Mouse (Mus musculus): ENCODE data around the gene Ank3. TPM values are rescaled to one million over a fixed set of nuclear protein-coding genes. Genes with fewer than 3 reads are reported as not detected.

Ank3 gene
- polyA plus RNA-seq, 1 experiment from 2014 or later = 10.0 TPM

GRCm38 (mm10) chr10:69581525-69581924 is 183.0 kb downstream of the Ank3 start:
- Histone ChIP-seq H3K4me3 (no peak overlapping the region), H3K4me2 (no peak overlapping the region), H3K36me3 (no peaks in the 10 kb centered on the region), H3K9me3 (replicated peaks) (no peaks in the 10 kb centered on the region), H3K27me3 (replicated peaks) (no peaks in the 10 kb centered on the region), H3K9ac (no peak overlapping the region), H3K27ac (no peak overlapping the region), H3K4me1 (no peaks in the 10 kb centered on the region)
- ATAC-seq = no peak
- WGBS (ENCODE audit: insufficient replicate concordance) = 63% methylated on average over 2 of the region's 2 CpGs

DNA sequence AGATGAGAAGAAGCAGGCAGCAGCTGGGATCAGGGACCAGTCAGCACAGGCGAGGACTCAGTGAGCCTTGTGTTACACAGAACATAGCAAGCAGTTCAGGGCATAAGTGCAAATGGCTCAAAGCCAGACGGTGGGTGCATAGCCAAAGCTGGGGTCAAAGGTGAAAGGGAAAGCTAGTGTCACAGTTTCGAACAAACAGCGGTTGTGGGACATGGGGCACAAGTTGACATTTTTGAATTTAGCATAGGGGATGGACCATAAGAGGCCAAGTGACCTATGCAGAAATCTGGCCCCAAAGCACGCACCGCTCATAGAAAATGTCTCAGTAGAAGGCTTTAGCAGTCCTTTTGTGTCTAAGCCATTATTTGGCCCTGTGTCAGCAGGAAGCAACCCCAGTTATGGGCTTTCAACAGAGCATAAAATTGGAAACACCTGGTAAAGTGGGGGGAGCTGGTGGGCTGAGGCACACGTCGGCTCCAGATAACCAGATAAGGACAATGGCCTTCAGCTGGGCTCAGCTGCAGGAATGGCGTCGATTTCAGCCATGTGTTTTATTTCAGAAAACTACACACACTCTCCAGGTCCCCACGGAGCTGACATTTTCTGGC is 185.4 kb downstream of the Ank3 start:
- ATAC-seq = 0 out of 2 replicates have a peak, but pooled peaks have one; percentile 37
- 57% methylated on average over 11 of the region's 11 CpGs for WGBS (ENCODE audit: insufficient replicate concordance)
- H3K36me3 ChIP-seq = no peaks in the 10 kb centered on the region

DNA sequence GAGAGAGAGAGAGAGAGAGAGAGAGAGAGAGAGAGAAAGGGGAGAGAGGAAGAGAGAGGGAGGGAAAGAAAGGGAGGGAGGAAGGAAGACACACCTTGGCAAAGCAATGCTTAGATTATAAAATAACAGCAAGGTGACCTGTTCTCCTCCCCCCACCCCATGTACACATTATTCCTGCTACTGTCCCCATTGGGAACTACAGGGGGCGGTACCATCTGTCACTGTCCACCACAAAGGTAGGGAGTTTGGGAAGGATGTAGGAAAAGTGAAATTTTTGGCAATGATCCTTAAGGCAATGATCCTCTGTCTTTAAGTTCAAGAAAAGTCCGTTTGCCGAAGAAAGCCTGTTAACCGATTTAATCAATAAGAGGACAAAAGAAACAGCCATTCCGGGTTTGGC is 186.0 kb downstream of the Ank3 start:
- no peak overlapping the region for H3K4me3 ChIP-seq
- no peaks in the 10 kb centered on the region for H3K9me3 ChIP-seq (replicated peaks)
- H3K9ac ChIP-seq = no peak overlapping the region
- no peaks in the 10 kb centered on the region for H3K36me3 ChIP-seq
- H3K4me2 ChIP-seq = no peak overlapping the region
- H3K4me1 ChIP-seq = no peaks in the 10 kb centered on the region
- 78% methylated on average over 5 of the region's 5 CpGs for WGBS (ENCODE audit: insufficient replicate concordance)
- ATAC-seq = no peak
- no peaks in the 10 kb centered on the region for H3K27me3 ChIP-seq (replicated peaks)
- no peak overlapping the region for H3K27ac ChIP-seq

More for the DNA sequence above, 185.4 kb downstream of the Ank3 start:
- no peaks in the 10 kb centered on the region for H3K4me1 ChIP-seq
- H3K27me3 ChIP-seq (replicated peaks) = no peaks in the 10 kb centered on the region
- H3K9me3 ChIP-seq (replicated peaks) = no peaks in the 10 kb centered on the region
- H3K27ac ChIP-seq = no peak overlapping the region
- no peak overlapping the region for H3K4me2 ChIP-seq
- H3K4me3 ChIP-seq = no peak overlapping the region
- no peak overlapping the region for H3K9ac ChIP-seq

DNA sequence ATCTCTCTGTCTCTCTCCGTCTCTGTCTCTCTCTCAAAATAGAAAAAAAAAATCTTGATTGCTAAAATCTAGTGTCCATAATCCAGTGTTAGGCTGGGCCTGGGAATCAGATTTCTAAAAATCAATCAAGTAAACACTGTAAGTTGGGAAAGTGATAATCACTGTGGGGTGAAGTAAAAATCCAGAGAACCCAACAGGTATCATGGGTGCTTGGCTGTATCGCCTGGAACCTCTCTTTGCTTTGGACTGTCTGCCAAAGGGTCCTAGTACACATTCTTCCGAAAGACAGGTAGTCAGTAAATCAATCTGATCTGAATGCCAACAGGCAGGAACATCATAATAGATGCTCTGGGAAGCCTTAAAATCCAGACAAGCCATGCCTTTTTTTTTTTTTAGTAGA is 186.7 kb downstream of the Ank3 start:
- no peak overlapping the region for H3K4me2 ChIP-seq
- H3K4me3 ChIP-seq = no peak overlapping the region
- WGBS (ENCODE audit: insufficient replicate concordance) = 72% methylated on average over 3 of the region's 3 CpGs
- H3K9me3 ChIP-seq (replicated peaks) = no peaks in the 10 kb centered on the region
- no peaks in the 10 kb centered on the region for H3K27me3 ChIP-seq (replicated peaks)
- no peak for ATAC-seq
- no peak overlapping the region for H3K27ac ChIP-seq
- H3K9ac ChIP-seq = no peak overlapping the region
- H3K36me3 ChIP-seq = no peaks in the 10 kb centered on the region
- H3K4me1 ChIP-seq = no peaks in the 10 kb centered on the region

DNA sequence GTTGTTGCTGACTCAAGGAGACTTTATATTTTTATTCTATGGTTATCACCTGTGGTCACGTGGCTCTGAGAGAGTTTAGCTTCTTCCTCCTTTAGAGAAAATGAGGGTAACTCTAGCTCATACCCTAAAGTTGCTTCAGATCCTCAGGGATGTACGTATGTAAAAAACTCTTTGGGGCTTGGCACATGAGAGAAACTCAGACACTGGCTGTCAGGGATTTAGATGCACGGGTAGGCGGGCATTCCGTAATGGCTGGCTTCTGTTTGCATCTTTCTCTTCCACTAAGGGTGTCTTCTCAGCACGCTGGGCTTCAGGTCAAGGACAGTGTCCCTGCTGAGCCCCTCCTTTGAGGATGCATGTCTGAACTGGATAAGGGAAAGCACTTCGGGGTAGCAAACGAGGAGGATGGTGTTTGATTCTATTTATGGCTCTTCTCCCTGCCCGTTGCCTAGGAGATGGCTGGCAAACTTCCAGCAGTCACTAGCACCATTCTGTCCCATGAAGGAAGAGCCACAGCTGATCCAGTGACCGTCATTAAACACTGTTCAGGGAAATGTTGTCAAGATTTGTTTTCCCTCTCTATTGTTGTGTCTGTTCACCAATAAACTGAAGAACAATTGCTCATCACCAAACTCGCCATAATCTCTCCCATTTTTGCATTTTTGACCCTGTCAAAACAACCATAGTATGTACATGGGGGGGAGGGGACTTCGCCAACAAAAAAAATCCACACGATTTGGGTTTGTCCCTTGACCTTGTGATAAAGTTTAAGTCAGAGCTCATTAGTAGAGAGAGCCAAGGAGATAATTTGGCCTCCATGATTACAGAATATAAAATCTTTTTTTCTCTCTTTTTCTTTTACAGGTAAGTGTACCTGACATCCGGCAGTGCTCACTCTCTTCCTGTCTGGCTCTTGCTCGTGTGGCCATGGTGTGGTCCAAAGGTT is 195.9 kb downstream of the Ank3 start:
- Histone ChIP-seq H3K9me3 (replicated peaks) (0 out of 2 replicates have a peak, but pooled peaks cover 3% of the 10 kb centered on the region), H3K4me2 (no peak overlapping the region), H3K4me3 (no peak overlapping the region), H3K36me3 (no peaks in the 10 kb centered on the region), H3K9ac (no peak overlapping the region), H3K27me3 (replicated peaks) (no peaks in the 10 kb centered on the region), H3K4me1 (no peaks in the 10 kb centered on the region), H3K27ac (no peak overlapping the region)
- no peak for ATAC-seq
- 53% methylated on average over 15 of the region's 15 CpGs for WGBS (ENCODE audit: insufficient replicate concordance)

- H3K4me3 ChIP-seq = no peak overlapping the region
- ATAC-seq = no peak
- no peak overlapping the region for H3K4me2 ChIP-seq
- H3K27me3 ChIP-seq (replicated peaks) = no peaks in the 10 kb centered on the region
- H3K27ac ChIP-seq = no peak overlapping the region
- no peak overlapping the region for H3K9ac ChIP-seq
- WGBS (ENCODE audit: insufficient replicate concordance) = 68% methylated on average over 5 of the region's 5 CpGs
- no peaks in the 10 kb centered on the region for H3K4me1 ChIP-seq
- no peaks in the 10 kb centered on the region for H3K36me3 ChIP-seq
- H3K9me3 ChIP-seq (replicated peaks) = 0 out of 2 replicates have a peak, but pooled peaks cover 3% of the 10 kb centered on the region
Observed at GRCm38 (mm10) chr10:69595487-69595886, 196.9 kb downstream of the Ank3 start.

DNA sequence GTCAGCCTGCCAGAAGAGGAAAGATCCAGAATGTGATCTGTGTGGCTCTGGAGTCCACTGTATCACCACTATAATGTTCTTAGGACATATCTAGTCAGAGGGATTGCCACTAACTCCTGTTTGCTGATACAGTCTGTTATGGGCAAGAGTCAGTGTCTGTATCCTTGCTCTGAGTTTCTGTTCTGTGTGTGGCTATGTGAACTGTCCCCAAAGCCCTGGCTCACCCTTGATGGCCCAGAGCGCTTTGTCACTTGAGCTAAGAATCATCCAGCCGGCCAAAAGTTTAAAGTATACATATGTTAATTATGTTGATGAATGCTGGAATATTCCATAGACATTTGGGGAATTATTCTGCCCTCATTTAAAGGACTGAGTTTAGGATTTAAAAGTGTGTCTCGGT is 202.9 kb downstream of the Ank3 start:
- Histone ChIP-seq H3K9ac (no peak overlapping the region), H3K4me3 (no peak overlapping the region), H3K4me2 (no peak overlapping the region), H3K27me3 (replicated peaks) (no peaks in the 10 kb centered on the region), H3K9me3 (replicated peaks) (no peaks in the 10 kb centered on the region), H3K36me3 (no peaks in the 10 kb centered on the region), H3K27ac (no peak overlapping the region), H3K4me1 (no peaks in the 10 kb centered on the region)
- 66% methylated on average over 3 of the region's 3 CpGs for WGBS (ENCODE audit: insufficient replicate concordance)
- no peak for ATAC-seq

DNA sequence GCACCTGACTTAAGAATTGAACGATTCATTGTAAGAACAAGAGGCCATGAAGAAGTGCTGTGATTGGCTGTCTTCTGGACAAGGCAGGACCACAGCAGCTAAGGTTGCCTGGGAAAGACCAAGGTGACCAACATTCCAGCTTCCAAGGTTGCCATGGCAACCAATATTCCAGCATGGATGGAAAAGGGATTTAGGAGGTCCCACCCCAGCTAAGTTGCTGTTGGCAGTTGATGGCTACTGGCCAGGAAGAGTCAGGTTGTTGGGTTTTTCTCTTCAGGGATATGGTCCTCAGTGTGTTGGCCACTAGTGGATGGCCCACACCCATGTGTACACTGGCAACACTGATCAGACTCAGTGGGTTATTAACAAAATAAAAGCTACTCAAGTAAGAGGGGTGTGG is 204.1 kb downstream of the Ank3 start:
- no peaks in the 10 kb centered on the region for H3K36me3 ChIP-seq
- H3K27me3 ChIP-seq (replicated peaks) = no peaks in the 10 kb centered on the region
- no peaks in the 10 kb centered on the region for H3K4me1 ChIP-seq
- ATAC-seq = no peak
- no peak overlapping the region for H3K27ac ChIP-seq
- no peak overlapping the region for H3K4me2 ChIP-seq
- 72% methylated on average over 1 of the region's 1 CpGs for WGBS (ENCODE audit: insufficient replicate concordance)
- H3K9me3 ChIP-seq (replicated peaks) = no peaks in the 10 kb centered on the region
- H3K9ac ChIP-seq = no peak overlapping the region
- H3K4me3 ChIP-seq = no peak overlapping the region

- no peak overlapping the region for H3K9ac ChIP-seq
- no peaks in the 10 kb centered on the region for H3K9me3 ChIP-seq (replicated peaks)
- H3K27me3 ChIP-seq (replicated peaks) = no peaks in the 10 kb centered on the region
- no peak for ATAC-seq
- no peaks in the 10 kb centered on the region for H3K4me1 ChIP-seq
- WGBS (ENCODE audit: insufficient replicate concordance) = 73% methylated on average over 6 of the region's 6 CpGs
- no peak overlapping the region for H3K4me2 ChIP-seq
- no peak overlapping the region for H3K4me3 ChIP-seq
- H3K36me3 ChIP-seq = no peaks in the 10 kb centered on the region
- H3K27ac ChIP-seq = no peak overlapping the region
Observed at GRCm38 (mm10) chr10:69604609-69605008, 206.0 kb downstream of the Ank3 start.

- Histone ChIP-seq H3K4me3 (no peak overlapping the region), H3K36me3 (no peaks in the 10 kb centered on the region), H3K27ac (no peak overlapping the region), H3K4me2 (no peak overlapping the region), H3K9me3 (replicated peaks) (no peaks in the 10 kb centered on the region), H3K27me3 (replicated peaks) (no peaks in the 10 kb centered on the region), H3K4me1 (no peaks in the 10 kb centered on the region), H3K9ac (no peak overlapping the region)
- WGBS (ENCODE audit: insufficient replicate concordance) = 45% methylated on average over 12 of the region's 12 CpGs
- no peak for ATAC-seq
Observed at GRCm38 (mm10) chr10:69605211-69605610, 206.6 kb downstream of the Ank3 start.

GRCm38 (mm10) chr10:69607611-69608119 is 209.1 kb downstream of the Ank3 start:
- ATAC-seq = no peak
- H3K4me1 ChIP-seq = no peaks in the 10 kb centered on the region
- no peak overlapping the region for H3K4me2 ChIP-seq
- H3K9ac ChIP-seq = no peak overlapping the region
- no peak overlapping the region for H3K4me3 ChIP-seq
- H3K9me3 ChIP-seq (replicated peaks) = no peaks in the 10 kb centered on the region
- WGBS (ENCODE audit: insufficient replicate concordance) = 55% methylated on average over 14 of the region's 14 CpGs
- H3K36me3 ChIP-seq = no peaks in the 10 kb centered on the region
- H3K27ac ChIP-seq = no peak overlapping the region
- H3K27me3 ChIP-seq (replicated peaks) = no peaks in the 10 kb centered on the region

GRCm38 (mm10) chr10:69611314-69611713 is 212.7 kb downstream of the Ank3 start:
- Histone ChIP-seq H3K9ac (no peak overlapping the region), H3K4me2 (no peak overlapping the region), H3K27me3 (replicated peaks) (no peaks in the 10 kb centered on the region), H3K4me3 (no peak overlapping the region), H3K9me3 (replicated peaks) (no peaks in the 10 kb centered on the region), H3K36me3 (no peaks in the 10 kb centered on the region), H3K27ac (no peak overlapping the region), H3K4me1 (no peaks in the 10 kb centered on the region)
- no peak for ATAC-seq
- WGBS (ENCODE audit: insufficient replicate concordance) = 66% methylated on average over 3 of the region's 3 CpGs
